Comparison of ENCODE assay signal across 17 mouse cellular contexts in the genomic region with DNA sequence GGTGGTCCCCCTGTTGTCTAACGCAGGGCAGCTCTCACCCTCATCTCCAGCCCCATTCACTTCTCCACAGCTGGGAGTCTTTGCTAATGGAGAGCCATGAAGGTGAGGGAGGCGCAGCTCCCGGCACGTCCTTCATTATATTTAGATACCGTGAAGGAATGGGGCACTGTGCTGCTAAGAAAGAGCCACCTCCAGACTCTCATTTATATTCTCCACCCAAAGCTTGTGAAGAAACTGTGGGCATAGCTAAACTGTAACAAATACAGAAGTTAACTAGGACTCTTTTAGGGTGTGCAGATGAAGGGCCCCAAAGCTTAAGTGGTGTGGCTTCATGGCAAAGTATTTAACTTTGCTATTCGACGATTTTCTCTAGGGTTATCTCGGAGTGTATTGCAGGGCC.
"Had no signal": no experiment of that assay in that cellular context is flagged by ENCODE, and none has a peak within 500 bp of the region (broad histone marks: within the 10 kb centered on the region; RNA-seq: fewer than 3 reads in every experiment).

No protein-coding gene starts in this region.

- H3K27me3 ChIP-seq: neural tube, embryonic 13.5 days; neural tube, embryonic 15.5 days had no signal

- H3K4me1 ChIP-seq: neural tube, embryonic 13.5 days; neural tube, embryonic 15.5 days had no signal

- DNase-seq: lung, adult 18-20 months; lung, embryonic 14.5 days; lung, postnatal 10 days; lung, postnatal 4 days; midbrain, embryonic 14.5 days; retina, postnatal 1 day; right cerebral cortex, postnatal 25 days; right cerebral cortex, postnatal 4 days; spleen, adult 18-20 months; thymus, adult 2 months; thymus, postnatal 25 days; thymus, postnatal 4 days had no signal

- H3K27ac ChIP-seq: liver, embryonic 14.5 days; midbrain, embryonic 10.5 days; neural tube, embryonic 13.5 days; neural tube, embryonic 15.5 days had no signal

- H3K4me3 ChIP-seq: midbrain, embryonic 10.5 days; myocyte; neural tube, embryonic 13.5 days; neural tube, embryonic 15.5 days had no signal

- H3K36me3 ChIP-seq: midbrain, embryonic 10.5 days; neural tube, embryonic 13.5 days; neural tube, embryonic 15.5 days had no signal
